Mouse (Mus musculus): Measurements from ENCODE around the gene Setd3.

- TF ChIP-seq CTCF (IDR thresholded peaks at IDR 0.05; ENCODE audit: control insufficient read depth, insufficient read depth, low read length) (0 out of 2 replicates have a peak, but pooled peaks have one; percentile 3), POLR2A (IDR thresholded peaks at IDR 0.05; ENCODE audit: borderline replicate concordance, control insufficient read depth, low read depth, low read length) (no peak)
Measured at GRCm38 (mm10) chr12:108078122-108078752, 100.9 kb downstream of the Setd3 start.

All from bone marrow, adult 2 months (tissue).